Mouse (Mus musculus) cerebellum, adult (tissue): ENCODE measurements around the gene Gm21985.
"Not testable (repeated sequence)": the region's sequence is repeated elsewhere in the genome, so short reads cannot be mapped to it uniquely, and the experiment has no call there.

Source experiments
- ATAC-seq: cut with Nextera tagmentation; 2 replicates; pipeline ENCODE4 v1.9.2; 2017; ENCODE audit warnings: mild to moderate bottlenecking, moderate library complexity, mixed read lengths; ENCODE audit not compliant: insufficient number of reproducible peaks, low FRiP score, low TSS enrichment

The Gm21985 gene

DNA sequence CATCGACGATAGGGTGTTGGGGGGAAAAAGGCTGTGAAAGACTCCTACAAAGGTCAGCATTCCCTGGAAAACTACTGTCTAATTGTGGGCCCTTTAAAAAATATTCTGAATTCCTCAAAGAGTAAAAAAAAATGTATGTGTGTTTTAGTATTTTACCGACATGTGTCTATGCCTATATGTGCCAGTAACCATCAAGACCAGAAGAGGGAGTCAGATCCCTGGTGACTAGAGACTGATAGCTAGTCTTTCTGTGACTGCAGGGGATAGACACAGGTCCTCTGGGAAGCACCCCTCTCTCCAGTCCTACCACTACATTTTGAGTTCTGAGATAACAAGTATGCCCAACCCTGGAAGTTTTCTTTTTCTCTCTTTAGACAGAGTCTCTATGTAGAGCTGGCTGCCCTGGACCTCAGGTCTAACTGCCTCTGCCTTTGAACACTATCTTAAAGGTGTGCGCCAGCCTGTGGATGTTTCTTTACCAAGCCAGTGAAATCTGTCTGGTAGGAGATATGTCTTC is 3.3 kb upstream of the Gm21985 start:
- ATAC-seq = no peak

DNA sequence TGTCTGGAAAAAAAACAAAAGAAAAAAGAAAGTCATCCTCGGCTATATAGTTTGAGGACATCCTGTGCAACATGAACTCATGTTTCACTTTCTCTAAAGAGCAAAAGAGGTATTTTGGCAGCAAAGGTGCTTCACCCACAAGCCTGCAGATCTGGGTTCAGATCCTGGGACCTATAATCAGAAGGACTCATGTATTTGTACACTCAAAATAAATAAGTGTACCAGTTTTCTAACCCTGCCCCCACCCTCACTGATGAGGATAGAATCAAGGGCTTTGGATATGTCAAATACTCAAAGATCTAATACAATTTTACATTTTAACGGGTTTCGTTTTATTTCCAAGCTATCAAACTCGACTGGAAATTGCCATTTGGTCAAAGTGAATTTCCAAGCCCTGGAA is 1.8 kb upstream of the Gm21985 start:
- ATAC-seq = no peak

GRCm38 (mm10) chr2:112265448-112266241 is 469 bp upstream of the Gm21985 start, which contains the start of gene Slc12a6:
Gene Slc12a6, plus strand, starts transcription at chr2:112265825.
- peak; percentile 79 for ATAC-seq

DNA sequence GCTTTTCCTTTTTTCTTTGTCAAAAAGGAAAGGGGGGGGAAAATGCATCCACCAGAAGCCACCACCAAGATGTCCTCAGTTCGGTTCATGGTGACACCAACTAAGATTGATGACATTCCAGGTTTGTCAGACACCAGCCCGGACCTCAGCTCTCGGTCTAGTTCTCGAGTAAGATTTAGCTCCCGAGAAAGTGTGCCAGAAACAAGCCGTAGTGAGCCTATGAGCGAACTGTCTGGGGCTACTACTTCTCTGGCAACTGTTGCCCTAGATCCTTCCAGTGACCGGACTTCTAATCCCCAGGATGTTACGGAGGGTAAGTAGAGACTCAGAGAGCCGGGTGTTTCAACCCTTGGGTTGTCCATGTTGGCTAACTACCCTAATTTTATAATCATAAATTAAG is 666 bp downstream of the Gm21985 start:
- no peak for ATAC-seq

DNA sequence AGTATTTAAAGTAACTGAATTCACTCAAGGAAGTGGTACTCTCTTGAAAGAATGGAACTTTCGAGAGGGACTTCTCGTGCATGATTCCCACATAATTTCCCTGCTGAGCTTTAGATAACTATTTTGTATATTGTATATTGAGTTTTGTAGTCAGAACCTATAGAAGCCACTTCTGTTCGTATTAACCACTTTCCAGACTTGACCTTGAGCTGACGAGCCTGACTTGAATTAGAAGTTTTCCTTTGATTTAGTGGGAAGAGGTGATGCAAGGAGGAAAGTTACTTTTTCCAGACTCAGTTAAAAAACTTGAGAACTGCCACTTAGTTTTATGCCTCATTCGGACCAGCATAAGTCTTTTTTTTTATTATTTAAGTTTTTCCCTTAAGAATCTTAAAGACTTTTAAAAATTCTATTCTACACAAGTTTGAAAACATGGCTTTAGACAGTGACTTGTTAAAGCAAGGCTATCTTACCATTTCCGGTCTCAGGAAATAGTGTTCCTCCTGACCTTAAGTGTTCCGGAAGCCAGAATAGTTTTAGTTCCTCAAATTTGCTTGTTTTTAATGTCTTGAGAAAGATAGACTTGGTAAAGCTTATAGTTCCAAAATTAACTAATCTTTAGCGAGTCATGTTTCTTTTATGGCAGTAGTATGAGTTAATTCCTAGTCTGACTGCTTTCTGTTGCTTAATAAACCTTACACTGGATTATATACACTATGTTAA is 1.6 kb downstream of the Gm21985 start:
- no peak for ATAC-seq

- no peak for ATAC-seq
These were observed 3.9 kb downstream of the Gm21985 start for GRCm38 (mm10) chr2:112270011-112270410.

- ATAC-seq = no peak
These were observed 6.8 kb downstream of the Gm21985 start for GRCm38 (mm10) chr2:112272909-112273308.

GRCm38 (mm10) chr2:112273474-112273873 is 7.4 kb downstream of the Gm21985 start:
- ATAC-seq = no peak

- no peak for ATAC-seq
These were observed 10.8 kb downstream of the Gm21985 start for GRCm38 (mm10) chr2:112276870-112277269.

DNA sequence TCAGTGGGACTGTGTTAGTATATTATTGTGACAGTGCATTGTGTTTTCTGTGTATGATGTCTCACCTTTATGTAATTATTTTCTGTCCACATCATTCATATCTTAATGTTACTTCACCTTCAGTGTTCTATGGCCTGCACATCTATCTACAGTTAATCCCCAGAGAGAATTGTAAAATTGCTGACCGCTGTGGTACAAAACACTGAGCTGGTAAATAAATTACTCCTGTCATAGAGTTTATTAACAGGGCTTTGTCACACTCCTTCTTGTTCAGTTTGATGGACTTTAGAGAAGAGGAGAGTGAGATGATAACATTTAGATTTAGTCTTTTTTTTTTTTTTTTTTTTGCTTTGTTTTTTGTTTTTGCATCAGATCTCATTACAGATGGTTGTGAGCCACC is 16.7 kb downstream of the Gm21985 start:
- no peak for ATAC-seq

GRCm38 (mm10) chr2:112284363-112285030 is 18.4 kb downstream of the Gm21985 start:
- peak; percentile 70; the same call in 1 of the 2 replicates for ATAC-seq

- ATAC-seq = no peak
These were observed 18.9 kb downstream of the Gm21985 start for GRCm38 (mm10) chr2:112285031-112285390.

DNA sequence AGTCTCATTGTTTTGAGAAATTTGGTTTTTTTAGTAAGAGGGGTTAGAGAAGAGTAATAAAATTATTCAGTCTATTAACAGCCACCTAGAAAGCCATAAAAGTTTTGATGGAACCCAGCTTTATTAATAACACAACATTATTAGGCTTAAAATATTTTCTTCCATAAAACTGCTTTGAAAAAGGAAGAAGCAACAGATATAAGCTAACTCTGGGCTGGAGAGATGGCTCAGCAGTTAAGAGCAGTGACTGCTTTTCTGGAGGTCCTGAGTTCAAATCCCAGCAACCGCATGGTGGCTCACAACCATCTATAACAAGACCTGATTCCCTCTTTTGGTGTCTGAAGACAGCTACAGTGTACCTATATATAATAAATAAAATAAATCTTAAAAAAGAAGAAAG is 19.9 kb downstream of the Gm21985 start:
- ATAC-seq = not testable (repeated sequence)

DNA sequence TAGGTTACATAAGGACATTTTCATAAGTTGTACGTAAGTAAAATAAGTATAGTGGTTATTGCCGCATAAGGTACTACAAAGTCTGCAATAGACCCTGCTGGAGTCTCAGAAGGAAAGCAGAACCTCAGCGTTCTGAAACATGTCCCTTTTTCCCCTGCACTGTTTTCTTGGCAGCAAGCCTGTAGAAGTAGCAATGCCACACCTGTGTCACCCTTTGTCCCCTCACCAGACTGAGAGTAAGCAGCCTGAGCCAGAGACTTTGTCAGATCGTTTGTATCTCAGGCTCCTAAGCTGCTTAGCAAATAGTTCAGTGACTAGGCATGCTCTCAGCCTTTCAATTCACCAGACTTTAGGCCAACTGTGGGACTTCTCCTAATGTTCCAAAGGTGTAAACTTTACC is 20.9 kb downstream of the Gm21985 start:
- ATAC-seq = no peak

DNA sequence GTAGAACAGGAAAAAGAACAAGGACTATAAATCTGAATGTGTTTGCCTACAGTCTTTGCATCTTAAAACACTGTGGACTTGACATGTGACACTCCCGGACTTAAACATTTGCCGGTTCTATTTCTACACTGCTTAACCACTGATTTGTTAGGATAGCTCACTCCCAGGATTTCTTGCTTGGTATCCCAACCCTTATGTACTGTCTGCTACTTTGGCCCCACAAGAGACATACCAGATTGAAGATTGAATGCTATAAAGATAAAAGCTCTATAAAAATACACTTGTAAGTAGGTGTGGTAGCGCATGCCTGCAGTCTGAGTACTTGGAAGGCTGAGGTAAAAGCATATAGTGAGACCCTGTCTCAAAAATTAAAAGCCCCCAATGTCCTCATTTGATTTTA is 23.4 kb downstream of the Gm21985 start:
- ATAC-seq = no peak

DNA sequence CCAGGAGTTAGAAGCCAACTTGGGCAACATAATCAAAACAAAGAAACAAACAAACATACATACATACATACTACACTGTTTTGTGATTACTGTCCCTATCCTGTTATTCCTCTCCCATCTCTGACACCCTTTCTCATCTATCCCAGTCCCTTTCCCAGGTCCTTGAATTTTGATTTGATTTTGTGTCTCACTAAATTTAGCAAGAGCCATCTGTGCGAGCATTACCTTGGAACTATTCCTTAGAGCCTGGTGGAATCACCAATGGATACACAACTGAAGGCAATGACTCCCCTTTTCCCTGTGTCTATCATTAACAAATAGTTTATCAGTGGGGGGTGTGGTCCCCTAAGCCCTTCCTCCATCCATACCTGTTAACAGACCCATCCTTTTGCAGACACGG is 26.7 kb downstream of the Gm21985 start:
- ATAC-seq = peak; percentile 60; the same call in 1 of the 2 replicates

DNA sequence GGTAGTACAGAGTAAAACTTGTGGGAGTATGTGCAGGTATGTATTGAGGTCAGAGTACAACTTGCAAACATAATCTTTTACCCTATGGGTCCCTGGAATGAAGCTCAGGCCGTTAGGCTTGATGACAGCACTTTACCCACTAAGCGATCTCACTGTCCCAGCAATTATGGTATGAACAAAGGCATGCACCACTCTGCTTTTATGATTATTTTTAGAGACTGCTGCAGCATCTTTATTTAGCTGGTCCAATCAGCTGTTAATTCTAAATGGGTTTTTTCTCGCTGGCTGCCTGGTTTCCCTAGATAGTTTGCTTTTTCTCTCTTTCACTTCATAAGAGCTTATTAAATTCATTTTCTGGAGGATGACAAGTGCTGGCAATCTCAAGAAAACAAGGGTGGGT is 30.1 kb downstream of the Gm21985 start:
- no peak for ATAC-seq

GRCm38 (mm10) chr2:112298221-112298620 is 32.1 kb downstream of the Gm21985 start:
- no peak for ATAC-seq

DNA sequence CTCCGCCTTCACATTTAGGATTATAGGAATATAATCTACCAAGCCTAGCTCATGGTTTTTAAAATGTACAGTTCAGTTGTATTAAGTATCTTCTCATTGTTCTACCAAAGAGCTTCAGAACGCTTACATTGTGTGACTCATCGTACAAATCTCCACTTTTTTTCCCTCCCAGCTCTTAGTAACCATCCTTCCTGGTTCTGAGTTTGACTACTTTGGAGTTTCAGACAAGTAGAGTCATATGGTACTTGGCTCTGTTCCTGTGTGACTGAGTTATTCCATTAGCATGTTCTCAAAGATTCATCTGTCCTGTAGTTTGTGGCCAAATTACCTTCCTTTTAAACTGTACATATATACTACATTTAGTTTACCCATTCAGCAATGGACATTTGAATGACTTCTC is 42.6 kb downstream of the Gm21985 start:
- no peak for ATAC-seq

GRCm38 (mm10) chr2:112309161-112309600 is 43.1 kb downstream of the Gm21985 start:
- ATAC-seq = peak; percentile 52

DNA sequence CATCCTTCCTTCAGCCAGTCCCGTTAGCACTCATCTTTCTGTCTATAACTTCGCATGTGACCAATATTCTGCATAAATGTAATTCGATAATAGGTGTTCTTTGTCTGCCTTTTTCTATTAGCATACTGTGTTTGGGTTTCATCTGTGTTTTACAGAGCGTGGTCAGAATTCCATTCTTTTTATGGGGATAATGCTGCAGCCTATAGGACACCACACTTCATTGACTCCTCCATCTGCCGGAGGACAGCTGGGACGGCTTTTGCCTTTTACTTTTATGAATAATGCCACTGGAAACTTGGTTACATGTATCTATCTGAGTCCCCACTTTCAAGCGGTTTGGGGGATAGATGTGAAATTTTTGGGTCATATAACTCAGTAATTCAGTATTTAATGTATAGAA is 49.5 kb downstream of the Gm21985 start:
- ATAC-seq = no peak
